Mouse (Mus musculus) MEL (cell line): Measurements from ENCODE around the gene Rps5. TPM values are rescaled to one million over a fixed set of nuclear protein-coding genes. Genes with fewer than 3 reads are reported as not detected.

Source experiments
- DNase-seq: peaks from one replicate; pipeline ENCODE4 v3.0.0; 2011; ENCODE audit warnings: low read depth, low spot score
- H3K27ac ChIP-seq: 2 replicates; pipeline ENCODE4 v1.5.1; 2012; ENCODE audit warnings: low read depth, mild to moderate bottlenecking, control low read depth, low read length, moderate library complexity; ENCODE audit not compliant: control insufficient read depth
- H3K27me3 ChIP-seq, 2 experiments: fragments of 150-350 bp in 1 of 2; sonication (generic) in 1 of 2; 2 replicates each; pipeline ENCODE4 v1.6.1; 2012; ENCODE audit warnings: low read length in 2 of 2, mild to moderate bottlenecking in 2 of 2, improper control_type of control experiment in 1 of 2, moderate library complexity in 1 of 2; ENCODE audit not compliant: insufficient read depth in 2 of 2, control insufficient read depth in 1 of 2
- H3K36me3 ChIP-seq, 2 experiments: 2 replicates each; pipeline ENCODE4 v1.6.1; 2012 to 2014; ENCODE audit warnings: low read length in 2 of 2, improper control_type of control experiment in 1 of 2, inconsistent platforms in 1 of 2, mild to moderate bottlenecking in 1 of 2; ENCODE audit not compliant: insufficient read depth in 2 of 2, control insufficient read depth in 1 of 2
- H3K4me1 ChIP-seq, 2 experiments: fragments of 150-350 bp in 1 of 2; sonication (generic) in 1 of 2; 2 replicates each; pipeline ENCODE4 v1.6.1; 2012; ENCODE audit warnings: low read length in 2 of 2, improper control_type of control experiment in 1 of 2, mild to moderate bottlenecking in 1 of 2; ENCODE audit not compliant: insufficient read depth in 2 of 2, control insufficient read depth in 1 of 2
- H3K4me3 ChIP-seq, 2 experiments: fragments of 150-350 bp in 1 of 2; sonication (generic) in 1 of 2; 2 replicates each; pipeline ENCODE4 v1.5.1; 2012; ENCODE audit warnings: low read depth in 2 of 2, low read length in 2 of 2, mild to moderate bottlenecking in 2 of 2, moderate library complexity in 2 of 2, control low read depth in 1 of 2, improper control_type of control experiment in 1 of 2; ENCODE audit not compliant: control insufficient read depth in 1 of 2, insufficient read depth in 1 of 2
- H3K79me2 ChIP-seq: 2 replicates; pipeline ENCODE4 v1.6.1; 2012; ENCODE audit warnings: mild to moderate bottlenecking, low read length, moderate library complexity; ENCODE audit not compliant: control insufficient read depth, poor library complexity, insufficient read depth
- H3K9ac ChIP-seq: 2 replicates; pipeline ENCODE4 v1.6.1; 2012; ENCODE audit warnings: low read depth, mild to moderate bottlenecking, control low read depth, low read length, moderate library complexity; ENCODE audit not compliant: control insufficient read depth, poor library complexity, severe bottlenecking
- H3K9me3 ChIP-seq: fragments of 150-350 bp; sonication (generic); replicated peaks from 2 replicates; pipeline ENCODE4 v1.6.1; 2012; ENCODE audit warnings: mild to moderate bottlenecking, low read length, improper control_type of control experiment, moderate library complexity; ENCODE audit not compliant: insufficient read depth
- BHLHE40 ChIP-seq: IDR thresholded peaks from 2 replicates; pipeline ENCODE4 v1.6.1; 2012; ENCODE audit warnings: low read depth, mild to moderate bottlenecking, inconsistent platforms, low read length, improper control_type of control experiment, borderline replicate concordance
- CHD2 ChIP-seq: IDR thresholded peaks from 2 replicates; pipeline ENCODE4 v1.6.1; 2011; ENCODE audit warnings: low read length, improper control_type of control experiment
- CTCF ChIP-seq, 3 experiments: IDR thresholded peaks in 2 of 3; conservative IDR thresholded peaks in 1 of 3; 2 replicates each; pipeline ENCODE4 v1.5.1; 2011 to 2012; ENCODE audit warnings: low read length in 3 of 3, low read depth in 2 of 3, mild to moderate bottlenecking in 2 of 3, improper control_type of control experiment in 1 of 3, inconsistent platforms in 1 of 3, mixed read lengths in 1 of 3, moderate library complexity in 1 of 3; ENCODE audit not compliant: control insufficient read depth in 1 of 3, insufficient read depth in 1 of 3, poor library complexity in 1 of 3, severe bottlenecking in 1 of 3
- E2F4 ChIP-seq: IDR thresholded peaks from 2 replicates; pipeline ENCODE4 v1.6.1; 2011; ENCODE audit warnings: low read depth, low read length, improper control_type of control experiment, borderline replicate concordance
- ELF1 ChIP-seq: IDR thresholded peaks from 2 replicates; pipeline ENCODE4 v1.6.1; 2014; ENCODE audit warnings: low read depth, mild to moderate bottlenecking, inconsistent platforms, low read length, improper control_type of control experiment, moderate library complexity
- EP300 ChIP-seq, 2 experiments: IDR thresholded peaks; 2 replicates each; pipeline ENCODE4 v1.6.1; 2011; ENCODE audit warnings: improper control_type of control experiment in 2 of 2, low read length in 2 of 2, low read depth in 1 of 2, mild to moderate bottlenecking in 1 of 2
- ETS1 ChIP-seq: IDR thresholded peaks from 2 replicates; pipeline ENCODE4 v1.6.1; 2012; ENCODE audit warnings: low read depth, mild to moderate bottlenecking, inconsistent platforms, low read length, improper control_type of control experiment, moderate library complexity
- GABPA ChIP-seq: IDR thresholded peaks from 2 replicates; pipeline ENCODE4 v1.6.1; 2012; ENCODE audit warnings: low read depth, mild to moderate bottlenecking, inconsistent platforms, low read length, improper control_type of control experiment, moderate library complexity
- HCFC1 ChIP-seq: IDR thresholded peaks from 2 replicates; pipeline ENCODE4 v1.6.1; 2012; ENCODE audit warnings: low read depth, mild to moderate bottlenecking, inconsistent platforms, low read length, improper control_type of control experiment, moderate library complexity
- JUND ChIP-seq: IDR thresholded peaks from 2 replicates; pipeline ENCODE4 v1.6.1; 2011; ENCODE audit warnings: low read depth, mild to moderate bottlenecking, improper control_type of control experiment, low read length
- KAT2A ChIP-seq: conservative IDR thresholded peaks from 2 replicates; pipeline ENCODE4 v1.6.1; 2012; ENCODE audit warnings: low read depth, low read length, improper control_type of control experiment, inconsistent platforms
- MAFK ChIP-seq: IDR thresholded peaks from 2 replicates; pipeline ENCODE4 v1.6.1; 2011; ENCODE audit warnings: low read depth, mild to moderate bottlenecking, low read length, improper control_type of control experiment, borderline replicate concordance
- MAX ChIP-seq: IDR thresholded peaks from 2 replicates; pipeline ENCODE4 v1.6.1; 2011; ENCODE audit warnings: low read length, improper control_type of control experiment
- MAZ ChIP-seq: IDR thresholded peaks from 2 replicates; pipeline ENCODE4 v1.6.1; 2012; ENCODE audit warnings: low read depth, mild to moderate bottlenecking, inconsistent platforms, low read length, improper control_type of control experiment
- MEF2A ChIP-seq: IDR thresholded peaks from 2 replicates; pipeline ENCODE4 v1.6.1; 2014; ENCODE audit warnings: low read depth, mild to moderate bottlenecking, inconsistent platforms, low read length, improper control_type of control experiment; ENCODE audit not compliant: poor library complexity, insufficient replicate concordance, severe bottlenecking; ENCODE audit errors: extremely low read depth
- MXI1 ChIP-seq: IDR thresholded peaks from 2 replicates; pipeline ENCODE4 v1.6.1; 2011; ENCODE audit warnings: mild to moderate bottlenecking, low read depth, low read length, improper control_type of control experiment
- MYB ChIP-seq: IDR thresholded peaks from 2 replicates; pipeline ENCODE4 v1.6.1; 2011; ENCODE audit warnings: mild to moderate bottlenecking, low read depth, low read length, improper control_type of control experiment
- MYC ChIP-seq: IDR thresholded peaks from 2 replicates; pipeline ENCODE4 v1.6.1; 2011; ENCODE audit warnings: low read depth, mild to moderate bottlenecking, low read length, improper control_type of control experiment, moderate library complexity
- NELFE ChIP-seq: IDR thresholded peaks from 2 replicates; pipeline ENCODE4 v1.6.1; 2011; ENCODE audit warnings: low read depth, low read length, improper control_type of control experiment
- NRF1 ChIP-seq: IDR thresholded peaks from 2 replicates; pipeline ENCODE4 v1.6.1; 2014; ENCODE audit warnings: low read depth, mild to moderate bottlenecking, inconsistent platforms, low read length, improper control_type of control experiment, moderate library complexity; ENCODE audit not compliant: poor library complexity, insufficient read depth, severe bottlenecking
- POLR2A ChIP-seq, 2 experiments: IDR thresholded peaks; 2 replicates each; pipeline ENCODE4 v1.6.1; 2011 to 2012; ENCODE audit warnings: low read length in 2 of 2, mild to moderate bottlenecking in 2 of 2, control low read depth in 1 of 2, improper control_type of control experiment in 1 of 2, low read depth in 1 of 2, moderate library complexity in 1 of 2; ENCODE audit not compliant: control insufficient read depth in 1 of 2, insufficient read depth in 1 of 2, poor library complexity in 1 of 2
- POLR2AphosphoS2 ChIP-seq: IDR thresholded peaks from 2 replicates; pipeline ENCODE4 v1.6.1; 2011; ENCODE audit warnings: low read length, improper control_type of control experiment
- POLR2AphosphoS5 ChIP-seq: IDR thresholded peaks from 2 replicates; pipeline ENCODE4 v1.6.1; 2012; ENCODE audit warnings: low read depth, borderline replicate concordance, mild to moderate bottlenecking, inconsistent platforms, low read length, moderate library complexity, mixed read lengths
- RAD21 ChIP-seq: IDR thresholded peaks from 2 replicates; pipeline ENCODE4 v1.6.1; 2011; ENCODE audit warnings: mild to moderate bottlenecking, low read depth, low read length, improper control_type of control experiment
- RCOR1 ChIP-seq: IDR thresholded peaks from 2 replicates; pipeline ENCODE4 v1.6.1; 2012; ENCODE audit warnings: low read depth, mild to moderate bottlenecking, inconsistent platforms, low read length, improper control_type of control experiment
- SIN3A ChIP-seq: IDR thresholded peaks from 2 replicates; pipeline ENCODE4 v1.6.1; 2012; ENCODE audit warnings: low read length, improper control_type of control experiment, inconsistent platforms
- SMC3 ChIP-seq: IDR thresholded peaks from 2 replicates; pipeline ENCODE4 v1.6.1; 2011; ENCODE audit warnings: low read depth, low read length, improper control_type of control experiment
- TAL1 ChIP-seq: IDR thresholded peaks from 2 replicates; pipeline ENCODE4 v1.6.1; 2012; ENCODE audit warnings: mild to moderate bottlenecking, inconsistent platforms, low read length, moderate library complexity, mixed read lengths
- TBP ChIP-seq: IDR thresholded peaks from 2 replicates; pipeline ENCODE4 v1.8.0; 2011; ENCODE audit warnings: low read depth, low read length, improper control_type of control experiment
- TCF12 ChIP-seq: IDR thresholded peaks from 2 replicates; pipeline ENCODE4 v1.6.1; 2014; ENCODE audit warnings: low read depth, mild to moderate bottlenecking, inconsistent platforms, low read length, improper control_type of control experiment, moderate library complexity
- UBTF ChIP-seq: IDR thresholded peaks from 2 replicates; pipeline ENCODE4 v1.6.1; 2012; ENCODE audit warnings: low read depth, mild to moderate bottlenecking, inconsistent platforms, low read length, improper control_type of control experiment, moderate library complexity, borderline replicate concordance; ENCODE audit not compliant: insufficient read depth
- USF1 ChIP-seq: IDR thresholded peaks from 2 replicates; pipeline ENCODE4 v1.6.1; 2014; ENCODE audit warnings: low read depth, mild to moderate bottlenecking, inconsistent platforms, low read length, improper control_type of control experiment, moderate library complexity
- USF2 ChIP-seq, 2 experiments: IDR thresholded peaks; 2 replicates each; pipeline ENCODE4 v1.6.1; 2011 to 2012; ENCODE audit warnings: improper control_type of control experiment in 2 of 2, low read length in 2 of 2, borderline replicate concordance in 1 of 2, inconsistent platforms in 1 of 2, low read depth in 1 of 2, mild to moderate bottlenecking in 1 of 2; ENCODE audit not compliant: insufficient read depth in 1 of 2
- ZC3H11A ChIP-seq: IDR thresholded peaks from 2 replicates; pipeline ENCODE4 v1.6.1; 2012; ENCODE audit warnings: low read depth, mild to moderate bottlenecking, inconsistent platforms, low read length, improper control_type of control experiment
- ZKSCAN1 ChIP-seq: IDR thresholded peaks from 2 replicates; pipeline ENCODE4 v1.6.1; 2012; ENCODE audit warnings: low read depth, mild to moderate bottlenecking, inconsistent platforms, low read length, improper control_type of control experiment, moderate library complexity
- ZMIZ1 ChIP-seq: IDR thresholded peaks from 2 replicates; pipeline ENCODE4 v1.6.1; 2012; ENCODE audit warnings: low read depth, mild to moderate bottlenecking, inconsistent platforms, low read length, improper control_type of control experiment, moderate library complexity
- ZNF384 ChIP-seq: IDR thresholded peaks from 2 replicates; pipeline ENCODE4 v1.6.1; 2012; ENCODE audit warnings: low read depth, mild to moderate bottlenecking, inconsistent platforms, low read length, improper control_type of control experiment
- polyA plus RNA-seq, 2 experiments: library from polyadenylated mRNA; stranded (reverse) in 1 of 2; unstranded in 1 of 2; fragments of >175 nt in 1 of 2; fragments of >200 nt in 1 of 2; gene quantifications; 2 replicates each; pipeline versions ENCODE4 v1.2.1 to v1.2.4; 2012; ENCODE audit warnings: low replicate concordance in 2 of 2, low read depth in 1 of 2; ENCODE audit not compliant: insufficient read length in 2 of 2, insufficient read depth in 1 of 2, missing spikeins in 1 of 2
- total RNA-seq: library from RNA; depleted of rRNA; stranded (reverse); fragments of 300-350 nt; gene quantifications from 2 replicates; pipeline ENCODE4 v1.2.3, GENCODE M21; 2012

The Rps5 gene
- total and polyA plus RNA-seq, 3 experiments = 960 to 4,196 (median 2,915) TPM

GRCm38 (mm10) chr7:12954896-12955295 is 32.8 kb downstream of the Rps5 start:
- Histone ChIP-seq H3K9ac (peak overlapping the region; percentile 36), H3K9me3 (no peaks in the 10 kb centered on the region), H3K4me1 (peaks cover 0 to 10% of the 10 kb centered on the region in 2 experiments; a peak in 3 of 4 replicates), H3K36me3 (peaks cover 0 to 9% of the 10 kb centered on the region in 2 experiments; a peak in 2 of 4 replicates), H3K4me3 (no peak overlapping the region; a peak in 1 of 4 replicates), H3K79me2 (no peaks in the 10 kb centered on the region; the same call in 1 of the 2 replicates), H3K27ac (peak overlapping the region; percentile 42; the same call in 1 of the 2 replicates), H3K27me3 (no peaks in the 10 kb centered on the region)
- peak; percentile 77 for DNase-seq
- no peak for TF ChIP-seq E2F4
- no peak for TF ChIP-seq MEF2A
- peak; percentile 64; the same call in 1 of the 2 replicates for TF ChIP-seq MAFK
- TF ChIP-seq UBTF = no peak
- no peak for TF ChIP-seq POLR2AphosphoS2
- peak; percentile 74 for TF ChIP-seq MAX
- TF ChIP-seq POLR2A (IDR thresholded peaks at IDR 0.05; ENCODE audit: control insufficient read depth in 1 of 2, insufficient read depth in 1 of 2, low read depth in 1 of 2, low read length in 2 of 2, poor library complexity in 1 of 2) = no peak
- TF ChIP-seq SMC3 = peak; percentile 54
- TF ChIP-seq MXI1 = peak; percentile 58
- no peak for TF ChIP-seq TAL1
- no peak for TF ChIP-seq NRF1
- TF ChIP-seq JUND = no peak
- no peak for TF ChIP-seq BHLHE40
- TF ChIP-seq ELF1 = no peak
- peak in 1 of 2 experiments; percentile 33; a peak in 1 of 4 replicates for TF ChIP-seq EP300 (IDR thresholded peaks at IDR 0.05; ENCODE audit: low read depth in 1 of 2, low read length in 2 of 2)
- peak; percentile 91 for TF ChIP-seq MYC
- TF ChIP-seq ZMIZ1 = no peak
- TF ChIP-seq MYB = no peak
- no peak for TF ChIP-seq ZKSCAN1
- TF ChIP-seq NELFE = no peak
- no peak for TF ChIP-seq GABPA
- no peak for TF ChIP-seq HCFC1
- TF ChIP-seq ETS1 = no peak
- TF ChIP-seq SIN3A = 0 out of 2 replicates have a peak, but pooled peaks have one; percentile 33
- no peak for TF ChIP-seq MAZ
- TF ChIP-seq USF2 (IDR thresholded peaks at IDR 0.05; ENCODE audit: borderline replicate concordance in 1 of 2, insufficient read depth in 1 of 2, low read depth in 1 of 2, low read length in 2 of 2) = no peak
- TF ChIP-seq TBP = 0 out of 2 replicates have a peak, but pooled peaks have one; percentile 16
- TF ChIP-seq POLR2AphosphoS5 = no peak
- TF ChIP-seq TCF12 = no peak
- no peak for TF ChIP-seq KAT2A
- TF ChIP-seq USF1 = no peak
- TF ChIP-seq CHD2 = no peak
- peak; percentile 37 for TF ChIP-seq ZC3H11A
- no peak for TF ChIP-seq RCOR1
- peak in 2 of 3 experiments; percentile 20 to 68; a peak in 4 of 6 replicates for TF ChIP-seq CTCF (IDR thresholded peaks at IDR 0.05 in 2 of 3, conservative IDR thresholded peaks at IDR 0.05 in 1 of 3; ENCODE audit: control insufficient read depth in 1 of 3, insufficient read depth in 1 of 3, low read depth in 2 of 3, low read length in 3 of 3, poor library complexity in 1 of 3, severe bottlenecking in 1 of 3)
- no peak for TF ChIP-seq ZNF384
- TF ChIP-seq RAD21 = peak; percentile 50
